Mouse (Mus musculus) erythroblast, embryonic 14.5 days (primary cell): Measurements from ENCODE around the gene Kif17.

Experiments used
- GATA1 ChIP-seq: IDR thresholded peaks from 2 replicates; pipeline ENCODE4 v1.6.1; 2012; ENCODE audit warnings: low read length, inconsistent platforms, mixed read lengths
- TAL1 ChIP-seq: IDR thresholded peaks from 3 replicates; pipeline ENCODE4 v1.6.1; 2012; ENCODE audit warnings: low read length, inconsistent platforms, mixed read lengths

DNA sequence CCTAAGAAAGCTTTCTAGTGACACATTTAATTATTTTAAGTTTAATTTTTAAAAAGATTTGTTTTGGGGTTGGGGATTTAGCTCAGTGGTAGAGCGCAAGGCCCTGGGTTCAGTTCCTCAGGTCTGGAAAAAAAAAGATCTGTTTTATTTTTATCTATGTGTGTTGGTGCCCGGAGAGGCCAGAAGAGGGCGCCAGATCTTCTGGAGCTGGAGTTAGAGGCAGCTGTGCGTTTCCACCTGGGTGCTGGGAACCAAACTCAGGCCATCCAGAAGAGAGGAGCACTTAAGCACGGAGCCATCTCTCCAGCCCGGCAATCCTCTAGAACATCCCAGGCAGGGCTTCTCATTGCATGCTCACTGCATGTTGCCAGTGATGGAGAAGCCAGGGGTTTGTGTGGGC, 66.1 kb downstream of the Kif17 start:
- TF ChIP-seq GATA1 (no peak), TAL1 (no peak)
